ENCODE assay signal across 23 mouse cellular contexts in the genomic region with DNA sequence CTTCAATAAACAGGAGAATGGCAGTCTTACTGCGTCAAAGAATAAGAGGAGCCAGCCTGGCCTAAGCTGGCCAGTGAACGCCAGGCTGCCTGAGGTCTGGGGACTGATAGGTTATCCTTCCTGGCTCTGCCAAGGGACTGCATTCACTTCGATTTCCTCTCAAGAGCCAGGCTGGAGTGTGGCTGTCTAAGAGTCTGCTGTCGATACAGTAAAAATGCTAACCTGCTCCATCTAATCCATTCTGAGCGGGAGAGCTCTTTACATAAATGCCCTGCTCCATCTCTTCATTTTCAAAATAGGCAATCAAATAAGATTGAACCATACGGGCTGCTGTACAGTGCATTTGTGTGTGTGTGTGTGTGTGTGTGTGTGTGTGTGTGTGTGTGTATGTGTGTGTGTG.
A peak's percentile ranks its signal among the peaks of the same experiment; 100 is the strongest.
DNase-seq lines count a peak whose midpoint lies in the region; ATAC-seq and TF ChIP-seq lines count a peak whose summit lies in the region.
"Had no signal": no experiment of that assay in that cellular context is flagged by ENCODE, and none has a peak within 500 bp of the region (broad histone marks: within the 10 kb centered on the region; RNA-seq: fewer than 3 reads in every experiment).

No protein-coding gene starts in this region.

- H3K4me2 ChIP-seq in heart, embryonic 12.5 days = no peak overlapping the region
- no peak overlapping the region for H3K4me2 ChIP-seq in midbrain, embryonic 13.5 days (replicated peaks)
- no peak overlapping the region for H3K4me2 ChIP-seq in midbrain, embryonic 11.5 days
- H3K4me2 ChIP-seq: embryonic facial prominence, embryonic 15.5 days; forebrain, embryonic 15.5 days; heart, embryonic 13.5 days; intestine, embryonic 15.5 days had no signal

- no peak overlapping the region for H3K4me3 ChIP-seq in heart, embryonic 12.5 days
- H3K4me3 ChIP-seq in midbrain, embryonic 13.5 days (replicated peaks) = no peak overlapping the region
- H3K4me3 ChIP-seq in midbrain, embryonic 11.5 days (ENCODE audit: low read depth, low read length) = no peak overlapping the region
- H3K4me3 ChIP-seq: embryonic facial prominence, embryonic 15.5 days; erythroblast, embryonic 14.5 days; forebrain, embryonic 10.5 days; forebrain, embryonic 15.5 days; heart, embryonic 13.5 days; intestine, embryonic 15.5 days had no signal

- no peak overlapping the region for H3K27ac ChIP-seq in heart, embryonic 12.5 days (ENCODE audit: poor library complexity, severe bottlenecking)
- H3K27ac ChIP-seq in midbrain, embryonic 13.5 days = peak overlapping the region; percentile 58; the same call in 1 of the 2 replicates
- H3K27ac ChIP-seq in midbrain, embryonic 11.5 days (ENCODE audit: low read depth, low read length) = no peak overlapping the region; the same call in 1 of the 2 replicates
- H3K27ac ChIP-seq: embryonic facial prominence, embryonic 15.5 days; forebrain, embryonic 15.5 days; intestine, embryonic 15.5 days had no signal

- no peak for TF ChIP-seq POLR2A in brain, embryonic 14.5 days (IDR thresholded peaks at IDR 0.05; ENCODE audit: borderline replicate concordance, extremely low read depth, insufficient read depth, insufficient read length, poor library complexity, severe bottlenecking)

- no peaks in the 10 kb centered on the region for H3K9me3 ChIP-seq in heart, embryonic 12.5 days (replicated peaks)
- H3K9me3 ChIP-seq in midbrain, embryonic 13.5 days = no peaks in the 10 kb centered on the region
- H3K9me3 ChIP-seq in midbrain, embryonic 11.5 days (ENCODE audit: control insufficient read depth, low read length) = no peaks in the 10 kb centered on the region; the same call in 1 of the 2 replicates
- H3K9me3 ChIP-seq: embryonic facial prominence, embryonic 15.5 days; forebrain, embryonic 15.5 days; intestine, embryonic 15.5 days had no signal

- no peaks in the 10 kb centered on the region for H3K27me3 ChIP-seq in heart, embryonic 12.5 days (replicated peaks)
- H3K27me3 ChIP-seq in midbrain, embryonic 13.5 days = peaks cover 16% of the 10 kb centered on the region; the same call in 1 of the 2 replicates
- H3K27me3 ChIP-seq in midbrain, embryonic 11.5 days (ENCODE audit: control insufficient read depth, insufficient read depth, low read length) = peaks cover 6% of the 10 kb centered on the region; the same call in 1 of the 2 replicates
- H3K27me3 ChIP-seq: CH12.LX had no signal

- H3K36me3 ChIP-seq in heart, embryonic 12.5 days = no peaks in the 10 kb centered on the region
- no peaks in the 10 kb centered on the region for H3K36me3 ChIP-seq in midbrain, embryonic 13.5 days
- no peaks in the 10 kb centered on the region for H3K36me3 ChIP-seq in midbrain, embryonic 11.5 days (ENCODE audit: control insufficient read depth, insufficient read depth, low read length)
- H3K36me3 ChIP-seq: embryonic facial prominence, embryonic 15.5 days; forebrain, embryonic 10.5 days; forebrain, embryonic 15.5 days; heart, embryonic 13.5 days; intestine, embryonic 15.5 days had no signal

- peak overlapping the region; percentile 7; the same call in 1 of the 2 replicates for H3K9ac ChIP-seq in heart, embryonic 12.5 days
- H3K9ac ChIP-seq in midbrain, embryonic 13.5 days (replicated peaks) = no peak overlapping the region
- H3K9ac ChIP-seq in midbrain, embryonic 11.5 days (ENCODE audit: low read length) = no peak overlapping the region
- H3K9ac ChIP-seq: embryonic facial prominence, embryonic 15.5 days; forebrain, embryonic 15.5 days; intestine, embryonic 15.5 days had no signal

- DNase-seq in heart, adult 18-20 months = no peak
- DNase-seq in midbrain, embryonic 11.5 days (ENCODE audit: low spot score, missing footprints) = no peak
- peak; percentile 56 for DNase-seq in brain, embryonic 14.5 days (ENCODE audit: low read depth)
- peak; percentile 22 for DNase-seq in embryo, embryonic 9.5 days (ENCODE audit: extremely low spot score)
- DNase-seq in MN1 (ENCODE audit: low spot score) = no peak
- no peak for DNase-seq in cerebellum, adult 18-20 months
- DNase-seq: adrenal gland, adult 2 months; adrenal gland, postnatal 25 days; cerebellum, adult 8-10 months; cerebellum, postnatal 14 days; gastrocnemius, postnatal 36 days; heart, adult 11 months; heart, postnatal 36 days; kidney, adult 18-20 months had no signal

- WGBS in heart, embryonic 12.5 days = 37% methylated on average over 6 of the region's 6 CpGs
- 36% methylated on average over 6 of the region's 6 CpGs for WGBS in midbrain, embryonic 13.5 days
- WGBS in midbrain, embryonic 11.5 days = 44% methylated on average over 6 of the region's 6 CpGs

- no peak for ATAC-seq in heart, embryonic 12.5 days (ENCODE audit: insufficient number of reproducible peaks, low FRiP score)
- ATAC-seq in midbrain, embryonic 13.5 days = no peak
- no peak for ATAC-seq in midbrain, embryonic 11.5 days (ENCODE audit: low FRiP score)
- ATAC-seq: forebrain, embryonic 15.5 days; intestine, embryonic 15.5 days had no signal

- no peak for TF ChIP-seq CTCF in brain, embryonic 14.5 days (IDR thresholded peaks at IDR 0.05; ENCODE audit: borderline replicate concordance, extremely low read depth, insufficient read depth, insufficient read length)

- H3K4me1 ChIP-seq in heart, embryonic 12.5 days (replicated peaks) = peaks cover 58% of the 10 kb centered on the region
- peaks cover 69% of the 10 kb centered on the region for H3K4me1 ChIP-seq in midbrain, embryonic 13.5 days (replicated peaks)
- H3K4me1 ChIP-seq in midbrain, embryonic 11.5 days (ENCODE audit: control insufficient read depth, insufficient read depth, low read length) = peaks cover 49% of the 10 kb centered on the region

Comparison
In these comparisons a context has a peak if more than half of its experiments do, and no peak if none do; other contexts are left out.
1. DNase-seq: peak in brain, embryonic 14.5 days (single experiment) and embryo, embryonic 9.5 days (single experiment); none in heart, adult 18-20 months (0 of 2), midbrain, embryonic 11.5 days (single experiment), MN1 (single experiment) and cerebellum, adult 18-20 months (0 of 2).